Comparison of ENCODE assay signal across 19 mouse cellular contexts in genomic region chrX:75842835-75843234, GRCm38 (mm10). TPM values are rescaled to one million over a fixed set of nuclear protein-coding genes. Genes with fewer than 3 reads are reported as not detected.
DNase-seq lines count a peak whose midpoint lies in the region; ATAC-seq and TF ChIP-seq lines count a peak whose summit lies in the region.
"Had no signal": no experiment of that assay in that cellular context is flagged by ENCODE, and none has a peak within 500 bp of the region (broad histone marks: within the 10 kb centered on the region; RNA-seq: fewer than 3 reads in every experiment).

No protein-coding gene starts in this region.

- H3K9ac ChIP-seq in stomach, postnatal 0 days (ENCODE audit: low read length) = no peak overlapping the region
- H3K9ac ChIP-seq: embryonic facial prominence, embryonic 13.5 days; kidney, embryonic 15.5 days had no signal

- 66% methylated on average over 9 of the region's 9 CpGs for WGBS in heart, embryonic 10.5 days
- WGBS in stomach, postnatal 0 days = 53% methylated on average over 9 of the region's 9 CpGs

- H3K4me1 ChIP-seq in heart, embryonic 10.5 days = no peaks in the 10 kb centered on the region
- H3K4me1 ChIP-seq in stomach, postnatal 0 days (replicated peaks; ENCODE audit: control insufficient read depth, insufficient read depth) = no peaks in the 10 kb centered on the region
- H3K4me1 ChIP-seq: kidney, embryonic 15.5 days had no signal

- no peaks in the 10 kb centered on the region for H3K36me3 ChIP-seq in heart, embryonic 10.5 days
- no peaks in the 10 kb centered on the region for H3K36me3 ChIP-seq in stomach, postnatal 0 days (ENCODE audit: control insufficient read depth, insufficient read depth, low read length)
- H3K36me3 ChIP-seq: embryonic facial prominence, embryonic 13.5 days; kidney, embryonic 15.5 days had no signal

- no peak for TF ChIP-seq EP300 in stomach, postnatal 0 days (optimal IDR thresholded peaks at IDR 0.05)

- no peak for TF ChIP-seq CTCF in stomach, postnatal 0 days (IDR thresholded peaks at IDR 0.05; ENCODE audit: low read depth)

- peak overlapping the region; percentile 20; the same call in 1 of the 2 replicates for H3K4me2 ChIP-seq in stomach, postnatal 0 days (replicated peaks; ENCODE audit: low read depth)
- H3K4me2 ChIP-seq: embryonic facial prominence, embryonic 13.5 days; kidney, embryonic 15.5 days had no signal

- no peaks in the 10 kb centered on the region for H3K9me3 ChIP-seq in heart, embryonic 10.5 days
- no peaks in the 10 kb centered on the region for H3K9me3 ChIP-seq in stomach, postnatal 0 days (ENCODE audit: control insufficient read depth, low read length)
- H3K9me3 ChIP-seq: embryonic facial prominence, embryonic 13.5 days; kidney, embryonic 15.5 days had no signal

- DNase-seq in heart, adult 8-10 months (ENCODE audit: low spot score) = peak; percentile 23
- DNase-seq in heart, embryonic 10.5 days (ENCODE audit: low spot score) = no peak
- DNase-seq in kidney, adult 9 months = peak; percentile 13
- no peak for DNase-seq in kidney, postnatal 4 days
- DNase-seq in testis, postnatal 14 days (ENCODE audit: low spot score) = peak; percentile 4
- no peak for DNase-seq in testis, postnatal 10 days (ENCODE audit: low spot score)
- no peak for DNase-seq in stomach, postnatal 0 days (ENCODE audit: low spot score)
- DNase-seq in left cerebral cortex, postnatal 14 days (ENCODE audit: low spot score in 2 of 2) = no peak
- DNase-seq: adrenal gland, postnatal 10 days; B cell, adult 2 months; gastrocnemius, postnatal 25 days; liver; right cerebral cortex, adult 18-20 months; thymus, postnatal 25 days had no signal

- no peak for ATAC-seq in stomach, postnatal 0 days (ENCODE audit: low FRiP score, low TSS enrichment)
- ATAC-seq: inflammation-experienced regulatory T-cells, adult 6 months; midbrain, embryonic 16.5 days had no signal

- no peaks in the 10 kb centered on the region for H3K27me3 ChIP-seq in heart, embryonic 10.5 days (ENCODE audit: insufficient read depth, poor library complexity, severe bottlenecking)
- H3K27me3 ChIP-seq in stomach, postnatal 0 days (ENCODE audit: control insufficient read depth, insufficient read depth, low read length) = no peaks in the 10 kb centered on the region
- H3K27me3 ChIP-seq: embryonic facial prominence, embryonic 13.5 days had no signal

- H3K4me3 ChIP-seq in heart, embryonic 10.5 days = no peak overlapping the region
- H3K4me3 ChIP-seq in stomach, postnatal 0 days (ENCODE audit: low read depth, low read length) = no peak overlapping the region
- H3K4me3 ChIP-seq: embryonic facial prominence, embryonic 13.5 days; kidney, embryonic 15.5 days had no signal

- intact Hi-C loops in left cerebral cortex, postnatal 14 days (cut with DNase I) = no loop called here

- no peak overlapping the region for H3K27ac ChIP-seq in heart, embryonic 10.5 days
- H3K27ac ChIP-seq in stomach, postnatal 0 days (replicated peaks) = peak overlapping the region; percentile 65
- H3K27ac ChIP-seq: embryonic facial prominence, embryonic 13.5 days; kidney, embryonic 15.5 days had no signal

RNA-seq across cellular contexts. Expression of gene Pls3, which starts 32.1 kb away (rescaled TPM):
- total RNA-seq in heart, adult 8-10 months (2022) = 10 to 100 TPM; 25.7 to 40.6 (median 38.3) TPM
- polyA plus RNA-seq in heart, embryonic 10.5 days (2016; fragmentation: Nextera tagmentation; extraction: Ambion mirVana) = 79.5 and 113 TPM in 2 replicates
- polyA plus RNA-seq in stomach, postnatal 0 days (2015; fragmentation: Nextera tagmentation; extraction: Ambion mirVana) = 91.2 and 99.5 TPM in 2 replicates
- 100 to 1,000 TPM in 1 of 2 experiments, 10 to 100 TPM in 1; 99.5 to 103 TPM for total RNA-seq in left cerebral cortex, postnatal 14 days (2021)
- total RNA-seq: megakaryocyte-erythroid progenitor cell, adult 5-6 weeks had no signal

Comparison
In these comparisons a context has a peak if more than half of its experiments do, and no peak if none do; other contexts are left out.
1. DNase-seq: peak in heart, adult 8-10 months (single experiment), kidney, adult 9 months (single experiment) and testis, postnatal 14 days (single experiment); none in heart, embryonic 10.5 days (single experiment), kidney, postnatal 4 days (0 of 2), testis, postnatal 10 days (single experiment), stomach, postnatal 0 days (single experiment) and left cerebral cortex, postnatal 14 days (0 of 2).